ENCODE assay signal across 30 mouse cellular contexts in the genomic region with DNA sequence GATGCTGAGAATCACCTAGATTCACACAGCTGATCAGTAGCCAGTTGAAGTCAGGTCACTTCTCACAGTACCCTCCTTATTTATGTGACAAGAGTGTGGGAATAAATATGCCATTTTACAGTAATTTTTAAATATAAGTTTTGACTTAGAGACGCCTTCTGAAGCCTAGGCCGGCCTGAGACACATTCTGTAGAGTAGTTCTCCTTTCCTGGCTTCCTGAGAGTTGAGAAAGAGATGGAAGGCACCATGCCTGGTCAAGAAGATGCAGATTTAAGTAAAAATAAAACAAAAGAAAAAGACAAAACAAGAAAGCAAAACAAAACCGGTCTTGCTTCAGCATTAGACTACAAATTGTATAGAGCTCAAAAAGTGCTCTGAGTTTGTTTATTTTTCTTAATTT. TPM values are rescaled to one million over a fixed set of nuclear protein-coding genes. Genes with fewer than 3 reads are reported as not detected.
A peak's percentile ranks its signal among the peaks of the same experiment; 100 is the strongest.
DNase-seq lines count a peak whose midpoint lies in the region; ATAC-seq and TF ChIP-seq lines count a peak whose summit lies in the region.
"Had no signal": no experiment of that assay in that cellular context is flagged by ENCODE, and none has a peak within 500 bp of the region (broad histone marks: within the 10 kb centered on the region; RNA-seq: fewer than 3 reads in every experiment).

No protein-coding gene starts in this region.

- no peaks in the 10 kb centered on the region for H3K36me3 ChIP-seq in lung, embryonic 14.5 days (ENCODE audit: insufficient read depth)
- H3K36me3 ChIP-seq in midbrain, embryonic 10.5 days: no peaks in the 10 kb centered on the region
- H3K36me3 ChIP-seq: embryonic facial prominence, embryonic 12.5 days; heart, embryonic 13.5 days; hindbrain, embryonic 10.5 days; hindbrain, embryonic 15.5 days; midbrain, embryonic 15.5 days had no signal

- DNase-seq in gastrocnemius, adult 2 months: no peak
- DNase-seq in gastrocnemius, postnatal 25 days: no peak
- DNase-seq in lung, embryonic 14.5 days: no peak
- no peak for DNase-seq in lung, postnatal 10 days
- no peak for DNase-seq in cerebellum, adult 8-10 months
- no peak for DNase-seq in midbrain, embryonic 10.5 days (ENCODE audit: low spot score)
- DNase-seq: adrenal gland, adult 8-10 months; cerebellum, adult 11 months; cerebellum, adult 9-11 months; embryo, embryonic 11 days; gastrocnemius, postnatal 36 days; heart, postnatal 14 days; kidney, adult 18-20 months; kidney, postnatal 36 days; layer of hippocampus, postnatal 36 days; left cerebral cortex, postnatal 4 days; liver, embryonic 13.5 days; right cerebral cortex, adult 18-20 months; spleen, adult 18-20 months; thymus, postnatal 25 days had no signal

- WGBS in lung, embryonic 14.5 days: 80% methylated on average over 3 of the region's 3 CpGs
- WGBS in midbrain, embryonic 10.5 days: 87% methylated on average over 3 of the region's 3 CpGs

- intact Hi-C loops in gastrocnemius, adult 2 months (cut with DNase I): no loop called here

- no peaks in the 10 kb centered on the region for H3K9me3 ChIP-seq in lung, embryonic 14.5 days (ENCODE audit: low read depth, low read length)
- H3K9me3 ChIP-seq in midbrain, embryonic 10.5 days (replicated peaks): no peaks in the 10 kb centered on the region
- H3K9me3 ChIP-seq: embryonic facial prominence, embryonic 12.5 days; heart, embryonic 13.5 days; hindbrain, embryonic 10.5 days; hindbrain, embryonic 15.5 days; liver, embryonic 13.5 days; midbrain, embryonic 15.5 days had no signal

- peak overlapping the region; percentile 99 for H3K27ac ChIP-seq in gastrocnemius, adult 2 months
- H3K27ac ChIP-seq in lung, embryonic 14.5 days (ENCODE audit: low read depth): 0 out of 2 replicates have a peak overlapping the region, but pooled peaks have one; percentile 16
- H3K27ac ChIP-seq in midbrain, embryonic 10.5 days (replicated peaks): no peak overlapping the region
- H3K27ac ChIP-seq: embryonic facial prominence, embryonic 12.5 days; heart, embryonic 13.5 days; hindbrain, embryonic 10.5 days; hindbrain, embryonic 15.5 days; midbrain, embryonic 15.5 days had no signal

- H3K9ac ChIP-seq in lung, embryonic 14.5 days: no peak overlapping the region
- H3K9ac ChIP-seq: embryonic facial prominence, embryonic 12.5 days; heart, embryonic 13.5 days; hindbrain, embryonic 15.5 days; midbrain, embryonic 15.5 days had no signal

- peaks cover 11% of the 10 kb centered on the region for H3K4me1 ChIP-seq in lung, embryonic 14.5 days (ENCODE audit: insufficient read depth)
- H3K4me1 ChIP-seq in midbrain, embryonic 10.5 days: peaks cover 17% of the 10 kb centered on the region
- H3K4me1 ChIP-seq: midbrain, embryonic 15.5 days had no signal

- peak overlapping the region; percentile 60; the same call in 1 of the 2 replicates for H3K4me3 ChIP-seq in gastrocnemius, adult 2 months
- no peak overlapping the region for H3K4me3 ChIP-seq in lung, embryonic 14.5 days (ENCODE audit: low read depth, low read length)
- no peak overlapping the region for H3K4me3 ChIP-seq in midbrain, embryonic 10.5 days
- H3K4me3 ChIP-seq: embryonic facial prominence, embryonic 12.5 days; heart, embryonic 13.5 days; hindbrain, embryonic 10.5 days; hindbrain, embryonic 15.5 days; liver, embryonic 13.5 days; midbrain, embryonic 15.5 days had no signal

- no peak overlapping the region for H3K4me2 ChIP-seq in lung, embryonic 14.5 days
- H3K4me2 ChIP-seq: embryonic facial prominence, embryonic 12.5 days; heart, embryonic 13.5 days; hindbrain, embryonic 15.5 days; liver, embryonic 13.5 days; midbrain, embryonic 15.5 days had no signal

- TF ChIP-seq CTCF in gastrocnemius, adult 2 months (IDR thresholded peaks at IDR 0.05): no peak
- TF ChIP-seq CTCF in lung, embryonic 14.5 days (IDR thresholded peaks at IDR 0.05; ENCODE audit: low read depth): no peak

- no peaks in the 10 kb centered on the region for H3K27me3 ChIP-seq in lung, embryonic 14.5 days (ENCODE audit: insufficient read depth, low read length)
- H3K27me3 ChIP-seq in midbrain, embryonic 10.5 days (ENCODE audit: low read depth, poor library complexity, severe bottlenecking): peaks cover 8% of the 10 kb centered on the region; the same call in 1 of the 2 replicates
- H3K27me3 ChIP-seq: CH12.LX; embryonic facial prominence, embryonic 12.5 days; heart, embryonic 13.5 days; hindbrain, embryonic 15.5 days; liver, embryonic 13.5 days; midbrain, embryonic 15.5 days had no signal

- no peak for ATAC-seq in lung, embryonic 14.5 days (ENCODE audit: insufficient read depth)
- peak; percentile 54 for ATAC-seq in granulocyte monocyte progenitor cell, adult 5-6 weeks (replicated peaks; ENCODE audit: poor library complexity, severe bottlenecking)
- peak; percentile 61; the same call in 1 of the 2 replicates for ATAC-seq in monocyte, adult 5-6 weeks (replicated peaks; ENCODE audit: insufficient number of reproducible peaks, low FRiP score, low TSS enrichment, poor library complexity, severe bottlenecking)
- ATAC-seq: forebrain, embryonic 14.5 days; inflammation-experienced regulatory T-cells, adult 6 months; midbrain, embryonic 15.5 days had no signal

RNA-seq across cellular contexts. Expression of gene Mbnl1, which starts 38.6 kb away (rescaled TPM):
- total RNA-seq in gastrocnemius, adult 2 months (2021): 100 to 1,000 TPM; 495 to 592 TPM
- 100 to 1,000 TPM; 339 to 401 TPM for total RNA-seq in gastrocnemius, postnatal 25 days (2021)
- 199 and 201 TPM in 2 replicates for polyA plus RNA-seq in lung, embryonic 14.5 days (2014; fragmentation: Nextera tagmentation; extraction: Ambion mirVana)
- 464 and 485 TPM in 2 replicates for total RNA-seq in granulocyte monocyte progenitor cell, adult 5-6 weeks (2014; fragmentation: Nextera tagmentation)
- total RNA-seq in granulocyte monocyte progenitor cell, adult 5-6 weeks (2017): 524 and 651 TPM in 2 replicates
- 804 to 1,126 TPM (median 952 TPM) in 3 replicates for total RNA-seq in monocyte, adult 5-6 weeks (2017)
- polyA plus RNA-seq in midbrain, embryonic 10.5 days (2016; fragmentation: Nextera tagmentation; extraction: Ambion mirVana): 34.5 and 36.0 TPM in 2 replicates
